Mouse (Mus musculus): ENCODE results near the gene A430033K04Rik. TPM values are rescaled to one million over a fixed set of nuclear protein-coding genes. Genes with fewer than 3 reads are reported as not detected.

Gene A430033K04Rik
- polyA plus RNA-seq (2016; fragmentation: Nextera tagmentation; extraction: Ambion mirVana), result 9.0 and 9.4 TPM in 2 replicates

DNA sequence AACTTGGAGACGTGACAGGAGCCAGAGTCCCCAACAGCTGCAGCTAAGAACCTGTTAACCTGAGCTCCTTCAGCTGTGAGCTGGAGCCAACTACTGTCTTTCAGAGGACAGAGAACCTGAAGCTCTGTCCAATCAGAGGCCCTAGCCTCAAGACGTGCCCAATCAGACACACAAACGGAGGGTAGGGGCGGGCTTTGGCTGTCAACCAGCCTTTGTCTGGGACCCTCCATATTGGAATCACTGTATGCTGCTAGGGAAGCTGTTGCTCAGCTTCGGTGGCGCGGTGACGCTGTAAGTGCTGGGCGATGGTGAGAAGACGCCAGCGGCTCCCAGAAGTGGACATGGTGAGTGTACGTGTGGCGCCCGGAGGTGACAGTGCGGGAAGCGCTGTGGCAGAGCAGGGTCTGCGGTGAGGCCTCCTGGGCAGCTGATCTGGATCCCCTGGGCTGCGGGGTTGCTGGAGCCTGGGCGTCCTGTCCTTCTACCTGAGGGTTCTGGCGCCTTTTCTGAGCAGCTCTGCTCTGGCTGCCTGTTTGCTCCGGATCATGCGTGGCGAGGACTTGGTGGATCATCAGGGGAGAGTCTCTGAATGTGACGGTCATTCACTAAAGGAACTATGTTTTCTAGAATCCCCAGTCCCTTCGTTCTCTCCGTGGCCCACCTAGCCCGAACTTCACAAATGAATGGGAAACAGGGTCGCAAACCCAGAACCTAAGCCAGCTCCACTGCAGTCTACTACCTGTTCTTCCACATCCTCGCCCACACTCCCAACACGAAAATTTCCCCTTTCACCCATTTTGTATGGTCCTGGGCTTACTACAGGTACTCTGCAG, at the start of gene A430033K04Rik:
Gene A430033K04Rik, plus strand, starts transcription at position 215 of the 833 bp plus-strand sequence.
- H3K27me3 ChIP-seq (ENCODE audit: insufficient read depth, poor library complexity, severe bottlenecking), result no peaks in the 10 kb centered on the region
- 1% methylated on average over 30 of the region's 30 CpGs for WGBS
- H3K4me1 ChIP-seq (replicated peaks), result peaks cover 24% of the 10 kb centered on the region
- peak within 1 kb of the TSS; percentile 92 for H3K27ac ChIP-seq
- H3K9me3 ChIP-seq, result 0 out of 2 replicates have a peak, but pooled peaks cover 3% of the 10 kb centered on the region
- peak within 1 kb of the TSS; percentile 87 for H3K4me3 ChIP-seq
- H3K36me3 ChIP-seq, result peaks cover 7% of the 10 kb centered on the region
- DNase-seq (ENCODE audit: low spot score), result peak; percentile 92

DNA sequence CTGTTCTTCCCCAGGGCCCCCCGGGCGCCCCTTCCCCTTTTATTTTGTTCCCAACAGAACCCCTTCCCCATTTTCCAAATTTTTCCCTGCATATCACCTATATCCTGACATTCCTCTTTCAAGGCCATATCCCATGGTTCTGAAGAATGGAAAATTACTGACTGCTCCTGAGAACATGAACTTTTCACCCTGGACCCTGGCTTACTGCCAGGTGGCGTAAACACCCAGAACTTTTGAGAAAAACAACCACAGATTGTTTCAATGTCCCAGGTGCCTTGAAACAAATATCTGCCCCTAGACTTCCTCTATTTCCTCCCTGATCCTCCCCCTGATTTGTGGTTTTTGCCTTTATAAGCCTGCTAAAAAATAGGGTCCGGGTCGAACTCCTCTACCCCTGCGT, 35.3 kb upstream of the A430033K04Rik start:
- Histone ChIP-seq H3K36me3 (no peaks in the 10 kb centered on the region), H3K27ac (no peak overlapping the region), H3K27me3 (ENCODE audit: insufficient read depth, poor library complexity, severe bottlenecking) (no peaks in the 10 kb centered on the region), H3K4me3 (no peak overlapping the region), H3K4me1 (replicated peaks) (no peaks in the 10 kb centered on the region), H3K9me3 (peaks cover 20% of the 10 kb centered on the region)
- 96% methylated on average over 6 of the region's 6 CpGs for WGBS
- no peak for DNase-seq (ENCODE audit: low spot score)

GRCm38 (mm10) chr5:138618353-138618752, 4.3 kb upstream of the A430033K04Rik start:
- WGBS, result 94% methylated on average over 1 of the region's 1 CpGs
- no peaks in the 10 kb centered on the region for H3K27me3 ChIP-seq (ENCODE audit: insufficient read depth, poor library complexity, severe bottlenecking)
- H3K4me1 ChIP-seq (replicated peaks), result peaks cover 7% of the 10 kb centered on the region; the same call in 1 of the 2 replicates
- H3K36me3 ChIP-seq, result peaks cover 52% of the 10 kb centered on the region
- H3K27ac ChIP-seq, result no peak overlapping the region
- peak overlapping the region; percentile 81 for H3K4me3 ChIP-seq
- no peak for DNase-seq (ENCODE audit: low spot score)
- peaks cover 39% of the 10 kb centered on the region for H3K9me3 ChIP-seq

DNA sequence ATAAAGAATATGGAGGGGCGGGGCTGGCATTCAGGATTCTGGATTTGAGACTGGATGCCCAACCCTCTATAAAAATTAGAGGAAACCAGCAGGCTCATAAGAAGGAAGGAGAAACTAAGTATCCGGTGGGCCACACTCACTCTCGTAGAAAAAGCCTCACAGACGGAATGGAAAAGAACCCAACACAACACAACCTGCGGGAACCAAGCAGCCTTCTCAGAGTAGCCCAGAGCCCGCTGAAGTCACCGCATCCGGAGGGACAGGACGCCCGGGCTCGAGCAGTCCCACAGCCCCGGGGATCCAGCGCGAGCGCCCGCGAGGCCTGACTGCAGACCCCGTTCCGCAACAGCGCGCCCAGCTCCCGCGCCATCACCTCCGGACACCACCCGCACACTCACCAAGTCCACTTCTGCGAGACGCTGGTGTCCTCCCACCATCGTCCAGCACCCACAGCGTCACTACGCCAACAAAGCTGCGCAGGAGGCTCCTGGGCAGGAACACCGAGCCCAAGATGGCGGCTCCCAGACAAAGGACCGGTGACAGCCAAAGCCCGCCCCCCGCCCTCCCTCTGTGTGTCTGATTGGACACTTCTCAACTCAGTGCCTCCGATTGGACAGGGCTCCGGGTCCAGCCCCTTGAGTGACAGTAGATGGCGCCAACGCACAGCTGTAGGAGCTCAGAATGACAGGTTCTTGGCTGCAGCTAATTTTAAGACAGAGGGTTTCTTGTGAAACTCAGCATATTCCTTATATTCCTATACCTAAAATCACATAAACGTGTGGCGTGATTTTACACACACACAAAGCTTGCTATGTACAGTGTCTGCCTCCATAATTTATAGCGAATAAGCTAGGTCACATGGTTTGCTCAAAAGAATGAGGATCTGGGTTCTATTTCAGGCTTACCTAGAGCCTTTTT, 3.2 kb upstream of the A430033K04Rik start, which contains the start of gene Zfp68:
Gene Zfp68, minus strand, starts transcription at position 551 of the 918 bp plus-strand sequence.
- peaks cover 29% of the 10 kb centered on the region for H3K9me3 ChIP-seq
- DNase-seq (ENCODE audit: low spot score), result peak; percentile 97
- under 1% methylated on average over 43 of the region's 43 CpGs for WGBS
- H3K4me3 ChIP-seq, result peak within 1 kb of the TSS; percentile 81
- peaks cover 41% of the 10 kb centered on the region for H3K36me3 ChIP-seq
- no peaks in the 10 kb centered on the region for H3K27me3 ChIP-seq (ENCODE audit: insufficient read depth, poor library complexity, severe bottlenecking)
- H3K4me1 ChIP-seq (replicated peaks), result peaks cover 18% of the 10 kb centered on the region
- H3K27ac ChIP-seq, result peak within 1 kb of the TSS; percentile 98

DNA sequence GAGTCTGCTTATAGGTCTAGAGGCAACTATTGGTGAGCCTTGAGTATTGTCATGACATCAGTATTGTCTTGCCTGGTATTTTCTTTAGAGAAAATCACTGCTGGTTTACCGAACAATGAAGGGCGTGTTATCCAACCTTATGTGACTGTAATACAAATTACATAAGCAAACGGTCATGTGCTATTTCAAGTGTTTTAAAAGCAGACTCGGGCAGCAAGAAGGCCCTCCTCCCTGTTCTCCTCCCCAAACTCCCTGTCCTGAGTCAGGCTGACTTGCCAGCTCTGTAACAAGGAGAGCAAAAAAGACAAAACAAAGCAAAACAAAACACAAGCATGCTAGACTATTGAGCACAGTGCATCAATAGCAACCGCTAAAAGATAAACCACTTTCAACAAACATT, 1.8 kb upstream of the A430033K04Rik start:
- Histone ChIP-seq H3K4me3 (no peak overlapping the region), H3K27me3 (ENCODE audit: insufficient read depth, poor library complexity, severe bottlenecking) (no peaks in the 10 kb centered on the region), H3K27ac (0 out of 2 replicates have a peak overlapping the region, but pooled peaks have one; percentile 98), H3K36me3 (peaks cover 27% of the 10 kb centered on the region), H3K4me1 (replicated peaks) (peaks cover 24% of the 10 kb centered on the region), H3K9me3 (peaks cover 18% of the 10 kb centered on the region)
- WGBS, result 86% methylated on average over 5 of the region's 5 CpGs
- no peak for DNase-seq (ENCODE audit: low spot score)

DNA sequence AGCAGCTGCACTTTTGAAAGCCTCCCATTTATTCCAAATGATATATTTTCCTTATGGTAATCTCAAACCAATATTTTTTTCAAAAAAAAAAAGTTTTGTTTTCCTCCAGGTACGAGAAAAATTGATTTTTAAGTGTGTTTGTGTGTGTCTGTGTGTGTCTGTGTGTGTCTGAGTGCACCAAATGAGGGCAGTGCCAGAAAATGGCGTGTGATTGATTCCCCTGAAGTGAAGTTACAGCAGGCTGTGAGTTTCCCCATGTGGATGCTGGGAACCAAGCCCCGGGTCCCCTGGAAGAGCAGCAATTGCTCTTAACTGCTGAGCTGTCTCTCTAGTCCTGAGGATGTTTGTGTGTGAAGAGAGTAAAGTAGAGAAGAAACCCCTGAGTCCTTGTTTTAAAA, 818 bp downstream of the A430033K04Rik start:
- Histone ChIP-seq H3K9me3 (no peaks in the 10 kb centered on the region), H3K4me3 (peak overlapping the region; percentile 87), H3K4me1 (replicated peaks) (peaks cover 24% of the 10 kb centered on the region), H3K36me3 (peaks cover under 1% of the 10 kb centered on the region; the same call in 1 of the 2 replicates), H3K27me3 (ENCODE audit: insufficient read depth, poor library complexity, severe bottlenecking) (no peaks in the 10 kb centered on the region), H3K27ac (peak overlapping the region; percentile 92)
- WGBS, result 19% methylated on average over 3 of the region's 3 CpGs
- DNase-seq (ENCODE audit: low spot score), result no peak

GRCm38 (mm10) chr5:138636486-138636885, 13.8 kb downstream of the A430033K04Rik start:
- no peak for DNase-seq (ENCODE audit: low spot score)
- Histone ChIP-seq H3K27me3 (ENCODE audit: insufficient read depth, poor library complexity, severe bottlenecking) (no peaks in the 10 kb centered on the region), H3K27ac (no peak overlapping the region), H3K4me1 (replicated peaks) (no peaks in the 10 kb centered on the region), H3K4me3 (no peak overlapping the region), H3K36me3 (peaks cover 65% of the 10 kb centered on the region), H3K9me3 (no peaks in the 10 kb centered on the region)
- WGBS, result 94% methylated on average over 2 of the region's 2 CpGs

- Histone ChIP-seq H3K4me1 (replicated peaks) (no peaks in the 10 kb centered on the region), H3K27me3 (ENCODE audit: insufficient read depth, poor library complexity, severe bottlenecking) (no peaks in the 10 kb centered on the region), H3K9me3 (no peaks in the 10 kb centered on the region), H3K27ac (no peak overlapping the region), H3K4me3 (no peak overlapping the region), H3K36me3 (peaks cover 85% of the 10 kb centered on the region)
- DNase-seq (ENCODE audit: low spot score), result no peak
- WGBS, result 95% methylated on average over 3 of the region's 3 CpGs
These were observed 18.4 kb downstream of the A430033K04Rik start for GRCm38 (mm10) chr5:138641081-138641480.

DNA sequence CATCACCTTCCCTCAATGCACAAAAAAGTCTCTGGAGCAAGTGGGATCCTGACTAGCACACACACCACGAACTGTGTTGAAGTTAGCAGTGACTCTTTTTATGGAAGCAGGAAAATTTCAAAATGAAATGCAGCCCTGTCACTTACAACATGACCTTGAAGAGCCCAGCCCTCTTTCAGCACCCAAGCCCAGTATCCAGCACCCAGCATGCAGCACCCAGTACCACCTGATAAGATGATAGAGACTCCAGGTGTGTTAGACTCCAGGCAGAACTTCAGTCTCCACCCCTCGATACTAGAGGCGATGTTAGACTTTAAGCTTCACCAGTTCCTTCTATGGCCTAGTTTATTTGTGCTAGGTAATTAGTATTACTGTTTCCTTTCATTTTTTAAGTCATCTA, 19.1 kb downstream of the A430033K04Rik start:
- DNase-seq (ENCODE audit: low spot score), result no peak
- Histone ChIP-seq H3K36me3 (peaks cover 85% of the 10 kb centered on the region), H3K27ac (no peak overlapping the region), H3K4me1 (replicated peaks) (no peaks in the 10 kb centered on the region), H3K9me3 (no peaks in the 10 kb centered on the region), H3K4me3 (no peak overlapping the region), H3K27me3 (ENCODE audit: insufficient read depth, poor library complexity, severe bottlenecking) (no peaks in the 10 kb centered on the region)
- 91% methylated on average over 3 of the region's 3 CpGs for WGBS

GRCm38 (mm10) chr5:138652911-138653310, 30.3 kb downstream of the A430033K04Rik start:
- no peaks in the 10 kb centered on the region for H3K4me1 ChIP-seq (replicated peaks)
- DNase-seq (ENCODE audit: low spot score), result no peak
- H3K4me3 ChIP-seq, result no peak overlapping the region
- 88% methylated on average over 1 of the region's 1 CpGs for WGBS
- no peaks in the 10 kb centered on the region for H3K9me3 ChIP-seq
- no peak overlapping the region for H3K27ac ChIP-seq
- no peaks in the 10 kb centered on the region for H3K27me3 ChIP-seq (ENCODE audit: insufficient read depth, poor library complexity, severe bottlenecking)
- H3K36me3 ChIP-seq, result peaks cover 18% of the 10 kb centered on the region

GRCm38 (mm10) chr5:138656477-138657156, 34.0 kb downstream of the A430033K04Rik start:
- Histone ChIP-seq H3K4me1 (replicated peaks) (no peaks in the 10 kb centered on the region), H3K36me3 (no peaks in the 10 kb centered on the region), H3K9me3 (no peaks in the 10 kb centered on the region), H3K27me3 (ENCODE audit: insufficient read depth, poor library complexity, severe bottlenecking) (no peaks in the 10 kb centered on the region), H3K27ac (no peak overlapping the region), H3K4me3 (no peak overlapping the region)
- WGBS, result 19% methylated on average over 2 of the region's 2 CpGs
- peak; percentile 45 for DNase-seq (ENCODE audit: low spot score)

GRCm38 (mm10) chr5:138657407-138657806, 34.7 kb downstream of the A430033K04Rik start:
- no peak overlapping the region for H3K4me3 ChIP-seq
- H3K4me1 ChIP-seq (replicated peaks), result no peaks in the 10 kb centered on the region
- H3K27ac ChIP-seq, result no peak overlapping the region
- 86% methylated on average over 3 of the region's 3 CpGs for WGBS
- DNase-seq (ENCODE audit: low spot score), result no peak
- H3K36me3 ChIP-seq, result no peaks in the 10 kb centered on the region
- no peaks in the 10 kb centered on the region for H3K27me3 ChIP-seq (ENCODE audit: insufficient read depth, poor library complexity, severe bottlenecking)
- H3K9me3 ChIP-seq, result no peaks in the 10 kb centered on the region

Data from hindbrain, embryonic 10.5 days (tissue).